Comparison of ENCODE assay signal across 8 mouse cellular contexts in the genomic region with DNA sequence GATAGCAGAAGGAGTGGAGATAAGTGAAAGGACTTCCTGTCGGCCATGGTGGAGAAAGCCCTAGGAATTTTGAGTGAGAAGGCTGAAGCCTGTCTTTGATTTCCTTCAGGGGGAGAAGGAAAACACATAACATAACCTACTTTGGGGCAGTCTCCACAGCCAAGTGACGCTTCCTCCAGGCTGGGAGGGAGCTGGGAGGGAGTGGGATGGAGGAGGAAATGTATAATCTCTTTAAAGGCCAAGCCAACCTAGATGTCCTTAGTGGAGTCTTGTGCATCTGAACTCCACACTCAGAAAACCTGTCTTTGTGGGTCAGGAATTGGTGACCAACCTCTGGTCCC. TPM values are rescaled to one million over a fixed set of nuclear protein-coding genes. Genes with fewer than 3 reads are reported as not detected.
DNase-seq lines count a peak whose midpoint lies in the region; ATAC-seq and TF ChIP-seq lines count a peak whose summit lies in the region.

No protein-coding gene starts in this region.

- no peak for DNase-seq in forebrain, embryonic 10.5 days (ENCODE audit: extremely low spot score, low spot score)
- DNase-seq in forebrain, embryonic 11.5 days (ENCODE audit: low spot score) = no peak
- DNase-seq in neural tube, embryonic 11.5 days (ENCODE audit: low spot score) = no peak
- DNase-seq in neural tube, embryonic 10.5 days (ENCODE audit: extremely low spot score, low spot score) = no peak
- no peak for DNase-seq in liver, embryonic 11.5 days (ENCODE audit: low spot score)
- no peak for DNase-seq in stomach, postnatal 0 days (ENCODE audit: low spot score)
- DNase-seq in left cerebral cortex, adult 9 months (ENCODE audit: low spot score in 2 of 2) = no peak
- DNase-seq in spleen, adult 12 weeks (ENCODE audit: low spot score) = no peak

- 37% methylated on average over 2 of the region's 2 CpGs for WGBS in forebrain, embryonic 10.5 days
- 54% methylated on average over 2 of the region's 2 CpGs for WGBS in forebrain, embryonic 11.5 days
- whole genome bisulfite sequencing in neural tube, embryonic 11.5 days = 36% methylated on average over 2 of the region's 2 CpGs
- WGBS in liver, embryonic 11.5 days = 18% methylated on average over 2 of the region's 2 CpGs
- WGBS in stomach, postnatal 0 days = 37% methylated on average over 2 of the region's 2 CpGs

- H3K36me3 ChIP-seq in forebrain, embryonic 10.5 days (replicated peaks) = peaks cover 45% of the 10 kb centered on the region
- peaks cover 7% of the 10 kb centered on the region for H3K36me3 ChIP-seq in forebrain, embryonic 11.5 days (ENCODE audit: control insufficient read depth, insufficient read depth, low read length)
- H3K36me3 ChIP-seq in neural tube, embryonic 11.5 days (ENCODE audit: control insufficient read depth, insufficient read depth, low read length) = peaks cover 10% of the 10 kb centered on the region
- peaks cover 7% of the 10 kb centered on the region for H3K36me3 ChIP-seq in liver, embryonic 11.5 days (ENCODE audit: control insufficient read depth, insufficient read depth, low read length)
- peaks cover 13% of the 10 kb centered on the region for H3K36me3 ChIP-seq in stomach, postnatal 0 days (ENCODE audit: control insufficient read depth, insufficient read depth, low read length)

- peaks cover 5% of the 10 kb centered on the region; the same call in 1 of the 2 replicates for H3K27me3 ChIP-seq in forebrain, embryonic 10.5 days (ENCODE audit: poor library complexity, severe bottlenecking)
- no peaks in the 10 kb centered on the region for H3K27me3 ChIP-seq in forebrain, embryonic 11.5 days (ENCODE audit: control insufficient read depth, insufficient read depth, low read length)
- no peaks in the 10 kb centered on the region for H3K27me3 ChIP-seq in neural tube, embryonic 11.5 days (ENCODE audit: control insufficient read depth, insufficient read depth, low read length)
- peaks cover 38% of the 10 kb centered on the region for H3K27me3 ChIP-seq in liver, embryonic 11.5 days (replicated peaks; ENCODE audit: control insufficient read depth, insufficient read depth, low read length)
- H3K27me3 ChIP-seq in stomach, postnatal 0 days (ENCODE audit: control insufficient read depth, insufficient read depth, low read length) = no peaks in the 10 kb centered on the region

- H3K4me3 ChIP-seq in forebrain, embryonic 10.5 days = peak overlapping the region; percentile 19
- no peak overlapping the region for H3K4me3 ChIP-seq in forebrain, embryonic 11.5 days (ENCODE audit: low read depth, low read length)
- H3K4me3 ChIP-seq in neural tube, embryonic 11.5 days (ENCODE audit: low read depth, low read length) = no peak overlapping the region
- H3K4me3 ChIP-seq in liver, embryonic 11.5 days (ENCODE audit: low read depth, low read length) = no peak overlapping the region
- H3K4me3 ChIP-seq in stomach, postnatal 0 days (ENCODE audit: low read depth, low read length) = no peak overlapping the region

- ATAC-seq in forebrain, embryonic 11.5 days (replicated peaks; ENCODE audit: low FRiP score) = no peak
- ATAC-seq in neural tube, embryonic 11.5 days (ENCODE audit: insufficient read depth, low FRiP score, low TSS enrichment) = no peak
- no peak for ATAC-seq in liver, embryonic 11.5 days (replicated peaks; ENCODE audit: low FRiP score)
- no peak for ATAC-seq in stomach, postnatal 0 days (ENCODE audit: low FRiP score, low TSS enrichment)

- H3K4me1 ChIP-seq in forebrain, embryonic 10.5 days = peaks cover 83% of the 10 kb centered on the region
- H3K4me1 ChIP-seq in forebrain, embryonic 11.5 days (replicated peaks; ENCODE audit: control insufficient read depth, insufficient read depth, low read length) = peaks cover 18% of the 10 kb centered on the region
- peaks cover 51% of the 10 kb centered on the region for H3K4me1 ChIP-seq in neural tube, embryonic 11.5 days (ENCODE audit: control insufficient read depth, insufficient read depth, low read length)
- peaks cover 57% of the 10 kb centered on the region for H3K4me1 ChIP-seq in liver, embryonic 11.5 days (replicated peaks; ENCODE audit: control insufficient read depth, insufficient read depth, low read length)
- H3K4me1 ChIP-seq in stomach, postnatal 0 days (replicated peaks; ENCODE audit: control insufficient read depth, insufficient read depth) = peaks cover 29% of the 10 kb centered on the region

- no peak overlapping the region for H3K9ac ChIP-seq in forebrain, embryonic 11.5 days (ENCODE audit: low read length)
- H3K9ac ChIP-seq in neural tube, embryonic 11.5 days (ENCODE audit: low read length) = no peak overlapping the region
- no peak overlapping the region for H3K9ac ChIP-seq in liver, embryonic 11.5 days (ENCODE audit: low read depth, low read length)
- peak overlapping the region; percentile 18; the same call in 1 of the 2 replicates for H3K9ac ChIP-seq in stomach, postnatal 0 days (ENCODE audit: low read length)

- H3K4me2 ChIP-seq in forebrain, embryonic 11.5 days (ENCODE audit: low read depth, low read length, severe bottlenecking) = no peak overlapping the region
- no peak overlapping the region for H3K4me2 ChIP-seq in neural tube, embryonic 11.5 days (ENCODE audit: low read depth)
- no peak overlapping the region for H3K4me2 ChIP-seq in liver, embryonic 11.5 days
- H3K4me2 ChIP-seq in stomach, postnatal 0 days (replicated peaks; ENCODE audit: low read depth) = no peak overlapping the region; the same call in 1 of the 2 replicates

- no peaks in the 10 kb centered on the region for H3K9me3 ChIP-seq in forebrain, embryonic 10.5 days
- H3K9me3 ChIP-seq in forebrain, embryonic 11.5 days (ENCODE audit: control insufficient read depth, low read length) = no peaks in the 10 kb centered on the region
- no peaks in the 10 kb centered on the region for H3K9me3 ChIP-seq in neural tube, embryonic 11.5 days (ENCODE audit: control insufficient read depth, low read length)
- no peaks in the 10 kb centered on the region for H3K9me3 ChIP-seq in liver, embryonic 11.5 days (ENCODE audit: control insufficient read depth, low read length)
- no peaks in the 10 kb centered on the region for H3K9me3 ChIP-seq in stomach, postnatal 0 days (ENCODE audit: control insufficient read depth, low read length)

- no peak for TF ChIP-seq CTCF in stomach, postnatal 0 days (IDR thresholded peaks at IDR 0.05; ENCODE audit: low read depth)

- H3K27ac ChIP-seq in forebrain, embryonic 10.5 days = peak overlapping the region; percentile 83
- no peak overlapping the region for H3K27ac ChIP-seq in forebrain, embryonic 11.5 days (ENCODE audit: low read depth, low read length)
- peak overlapping the region; percentile 73 for H3K27ac ChIP-seq in neural tube, embryonic 11.5 days (ENCODE audit: low read depth, low read length)
- H3K27ac ChIP-seq in liver, embryonic 11.5 days (ENCODE audit: low read depth, low read length) = peak overlapping the region; percentile 56
- peak overlapping the region; percentile 71 for H3K27ac ChIP-seq in stomach, postnatal 0 days (replicated peaks)

- TF ChIP-seq EP300 in stomach, postnatal 0 days (optimal IDR thresholded peaks at IDR 0.05) = no peak

RNA-seq across cellular contexts. Expression of a gene that starts 5.9 kb away (rescaled TPM):
- 66.5 and 67.4 TPM in 2 replicates for polyA plus RNA-seq in forebrain, embryonic 10.5 days (2016; fragmentation: Nextera tagmentation; extraction: Ambion mirVana)
- polyA plus RNA-seq in forebrain, embryonic 11.5 days (2014; fragmentation: Nextera tagmentation; extraction: Ambion mirVana) = 71.2 and 75.0 TPM in 2 replicates
- polyA plus RNA-seq in neural tube, embryonic 11.5 days (2014; fragmentation: Nextera tagmentation; extraction: Ambion mirVana) = 60.2 and 68.2 TPM in 2 replicates
- 35.7 and 36.8 TPM in 2 replicates for polyA plus RNA-seq in liver, embryonic 11.5 days (2014; fragmentation: Nextera tagmentation; extraction: Ambion mirVana)
- polyA plus RNA-seq in stomach, postnatal 0 days (2015; fragmentation: Nextera tagmentation; extraction: Ambion mirVana) = 32.7 and 37.4 TPM in 2 replicates

RNA-seq across cellular contexts. Expression of a gene that starts 27.8 kb away (rescaled TPM):
- polyA plus RNA-seq in forebrain, embryonic 10.5 days (2016; fragmentation: Nextera tagmentation; extraction: Ambion mirVana) = 7.3 and 7.7 TPM in 2 replicates
- polyA plus RNA-seq in forebrain, embryonic 11.5 days (2014; fragmentation: Nextera tagmentation; extraction: Ambion mirVana) = 6.8 and 7.8 TPM in 2 replicates
- polyA plus RNA-seq in neural tube, embryonic 11.5 days (2014; fragmentation: Nextera tagmentation; extraction: Ambion mirVana) = 6.1 and 6.8 TPM in 2 replicates
- polyA plus RNA-seq in liver, embryonic 11.5 days (2014; fragmentation: Nextera tagmentation; extraction: Ambion mirVana) = 28.7 TPM in 2 replicates
- polyA plus RNA-seq in stomach, postnatal 0 days (2015; fragmentation: Nextera tagmentation; extraction: Ambion mirVana) = 31.4 and 34.6 TPM in 2 replicates

RNA-seq across cellular contexts. Expression of a gene that starts 51.7 kb away (rescaled TPM):
- polyA plus RNA-seq in forebrain, embryonic 10.5 days (2016; fragmentation: Nextera tagmentation; extraction: Ambion mirVana) = 9.9 and 10.0 TPM in 2 replicates
- polyA plus RNA-seq in forebrain, embryonic 11.5 days (2014; fragmentation: Nextera tagmentation; extraction: Ambion mirVana) = 12.0 and 12.2 TPM in 2 replicates
- 9.3 and 10.6 TPM in 2 replicates for polyA plus RNA-seq in neural tube, embryonic 11.5 days (2014; fragmentation: Nextera tagmentation; extraction: Ambion mirVana)
- 10.5 and 11.2 TPM in 2 replicates for polyA plus RNA-seq in liver, embryonic 11.5 days (2014; fragmentation: Nextera tagmentation; extraction: Ambion mirVana)
- 4.1 and 4.5 TPM in 2 replicates for polyA plus RNA-seq in stomach, postnatal 0 days (2015; fragmentation: Nextera tagmentation; extraction: Ambion mirVana)

RNA-seq across cellular contexts. Expression of a gene that starts 53.4 kb away (rescaled TPM):
- 5.6 and 6.2 TPM in 2 replicates for polyA plus RNA-seq in forebrain, embryonic 10.5 days (2016; fragmentation: Nextera tagmentation; extraction: Ambion mirVana)
- 4.9 and 5.5 TPM in 2 replicates for polyA plus RNA-seq in forebrain, embryonic 11.5 days (2014; fragmentation: Nextera tagmentation; extraction: Ambion mirVana)
- polyA plus RNA-seq in neural tube, embryonic 11.5 days (2014; fragmentation: Nextera tagmentation; extraction: Ambion mirVana) = 6.2 and 7.8 TPM in 2 replicates
- polyA plus RNA-seq in liver, embryonic 11.5 days (2014; fragmentation: Nextera tagmentation; extraction: Ambion mirVana) = 5.7 and 5.8 TPM in 2 replicates
- 6.8 and 8.9 TPM in 2 replicates for polyA plus RNA-seq in stomach, postnatal 0 days (2015; fragmentation: Nextera tagmentation; extraction: Ambion mirVana)
